Mouse (Mus musculus) spleen, adult 2 months (tissue): ENCODE measurements at regions not wholly inside any gene's neighbourhood (a gene's known extent, or its start where the extent isn't known, plus 50 kb on each side); places are given as distances from the start of the nearest gene placed in this dataset.

ENCODE experiments used
- CTCF ChIP-seq: fragments of 200-500 bp; IDR thresholded peaks from 2 replicates; pipeline ENCODE4 v1.5.1; 2011; ENCODE audit warnings: mild to moderate bottlenecking, inconsistent platforms; ENCODE audit not compliant: insufficient read depth, insufficient read length, insufficient replicate concordance; ENCODE audit errors: extremely low read depth
- POLR2A ChIP-seq: fragments of 200-500 bp; IDR thresholded peaks from 2 replicates; pipeline ENCODE4 v1.6.1; 2011; ENCODE audit warnings: low read depth, low read length, inconsistent platforms

DNA sequence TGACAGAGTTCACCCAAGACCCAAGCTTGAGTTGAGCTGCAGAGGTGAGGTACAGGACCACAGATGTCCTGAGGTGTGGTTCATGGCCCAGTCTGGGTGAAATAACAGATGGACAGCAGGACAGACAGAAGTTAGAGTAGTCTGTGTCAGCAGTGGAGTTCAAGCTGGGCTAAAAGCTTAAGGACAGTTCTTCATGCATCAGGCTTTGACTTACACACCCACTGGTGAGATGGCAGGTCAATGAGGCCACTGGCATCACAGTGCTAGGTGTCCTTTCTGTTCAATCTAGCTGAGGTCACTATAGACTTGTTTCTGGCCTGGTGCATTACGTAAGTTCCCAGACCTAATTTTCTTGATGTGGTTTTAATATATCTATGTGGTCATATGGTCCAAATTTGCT is 238.9 kb upstream of the Dab2 start:
- TF ChIP-seq CTCF (no peak), POLR2A (no peak)
